Mouse (Mus musculus): ENCODE measurements around the gene Aprt. TPM values are rescaled to one million over a fixed set of nuclear protein-coding genes. Genes with fewer than 3 reads are reported as not detected.

Gene Aprt
- total RNA-seq (2023): 69.4 to 88.1 TPM (median 84.2 TPM) in 4 replicates

GRCm38 (mm10) chr8:122576648-122577022 lies at the start of gene Aprt:
Gene Aprt, minus strand, starts transcription at chr8:122576909.

GRCm38 (mm10) chr8:122622727-122623126 lies 46.0 kb upstream of the Aprt start, which contains the start of gene Pabpn1l:
Gene Pabpn1l, minus strand, starts transcription at chr8:122622739.

GRCm38 (mm10) chr8:122611295-122612133 lies 34.8 kb upstream of the Aprt start, which contains the start of the genes Galns and Trappc2l:
Gene Galns, minus strand, starts transcription at chr8:122611463.
Gene Trappc2l, plus strand, starts transcription at chr8:122611640.

GRCm38 (mm10) chr8:122567361-122568108 lies 9.2 kb downstream of the Aprt start, which contains the start of gene Cdt1:
Gene Cdt1, plus strand, starts transcription at chr8:122568015.

GRCm38 (mm10) chr8:122551265-122552051 lies 25.3 kb downstream of the Aprt start, which contains the start of gene Piezo1:
Gene Piezo1, minus strand, starts transcription at chr8:122551329.

Other genes with a start within 250 kb of the Aprt start
- not detected in 4 replicates for gene Trhr2, start 216.2 kb downstream of the Aprt start, total RNA-seq (2023)
- 104 to 112 TPM (median 110 TPM) in 4 replicates for gene Zc3h18, start 200.3 kb downstream of the Aprt start, total RNA-seq (2023)
- gene Il17c, start 154.9 kb downstream of the Aprt start, total RNA-seq (2023): 1.2 to 2.1 TPM (median 1.9 TPM) in 3 of 4 replicates, not detected in the other
- gene Cyba, start 144.0 kb downstream of the Aprt start, total RNA-seq (2023): 304 to 323 TPM (median 311 TPM) in 4 replicates
- gene Mvd, start 133.5 kb downstream of the Aprt start, total RNA-seq (2023): 5.4 to 7.5 TPM (median 6.5 TPM) in 4 replicates
- 3.0 to 5.5 TPM (median 3.5 TPM) in 4 replicates for gene Snai3, start 116.2 kb downstream of the Aprt start, total RNA-seq (2023)
- gene Rnf166, start 100.8 kb downstream of the Aprt start, total RNA-seq (2023): 34.1 to 39.4 TPM (median 36.4 TPM) in 4 replicates
- 60.9 to 70.8 TPM (median 67.0 TPM) in 4 replicates for gene Ctu2, start 100.8 kb downstream of the Aprt start, total RNA-seq (2023)
- gene Piezo1, start 25.6 kb downstream of the Aprt start, total RNA-seq (2023): 50.5 to 59.6 TPM (median 55.8 TPM) in 4 replicates
- gene Cdt1, start 8.9 kb downstream of the Aprt start, total RNA-seq (2023): 161 to 179 TPM (median 171 TPM) in 4 replicates
- gene Galns, start 34.6 kb upstream of the Aprt start, total RNA-seq (2023): 25.2 to 31.3 TPM (median 29.0 TPM) in 4 replicates
- gene Trappc2l, start 34.7 kb upstream of the Aprt start, total RNA-seq (2023): 48.6 to 53.8 TPM (median 53.0 TPM) in 4 replicates
- 0.51 to 0.89 TPM in 2 of 4 replicates, not detected in the others for gene Pabpn1l, start 45.8 kb upstream of the Aprt start, total RNA-seq (2023)
- gene Cbfa2t3, start 122.2 kb upstream of the Aprt start, total RNA-seq (2023): 56.0 to 76.0 TPM (median 63.1 TPM) in 4 replicates
- 16.9 to 18.9 TPM (median 17.8 TPM) in 4 replicates for gene Acsf3, start 198.6 kb upstream of the Aprt start, total RNA-seq (2023)

Measured in B cell, adult 62 days (primary cell).